Mouse (Mus musculus) ES-Bruce4 (cell line): ENCODE results near the gene Pde4d.

Experiments used
- CTCF ChIP-seq: IDR thresholded peaks from one replicate; pipeline ENCODE4 v1.8.1; 2011; ENCODE audit warnings: low read depth, low read length
- POLR2A ChIP-seq: IDR thresholded peaks from one replicate; pipeline ENCODE4 v1.8.1; 2011; ENCODE audit warnings: low read length; ENCODE audit not compliant: insufficient read depth

DNA sequence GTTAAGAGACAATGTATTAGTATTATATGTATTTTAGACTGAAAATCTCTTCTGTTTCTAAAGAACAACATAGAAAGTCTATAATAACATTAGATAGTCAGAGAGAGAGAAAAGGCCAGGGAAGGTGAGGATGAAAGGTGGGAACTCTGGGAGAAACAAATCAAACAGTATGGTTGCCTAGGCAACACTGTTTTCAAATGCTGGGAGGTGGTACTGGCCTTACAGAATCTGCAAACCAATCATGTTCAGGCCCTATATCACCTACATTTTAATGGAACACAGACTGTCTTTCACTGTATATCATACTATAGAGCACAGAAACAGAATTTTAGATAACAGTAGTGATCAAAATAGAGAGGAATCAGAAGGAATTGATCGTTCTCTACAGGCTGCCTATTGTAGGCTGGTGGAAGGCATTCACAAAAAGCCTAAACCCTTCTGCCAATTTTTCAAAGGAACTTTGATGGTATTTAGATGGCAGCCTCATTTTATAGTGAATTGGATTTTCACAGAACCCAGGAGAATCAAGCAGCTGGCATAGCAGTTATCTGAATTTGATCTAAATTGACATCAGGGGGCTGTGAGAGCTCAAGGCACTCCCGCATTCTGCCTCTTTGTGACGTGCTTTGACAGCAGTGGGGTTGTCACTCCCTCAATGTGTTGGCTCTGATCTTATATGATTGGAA, 1084.2 kb downstream of the Pde4d start:
- no peak for TF ChIP-seq POLR2A
- no peak for TF ChIP-seq CTCF
